Mouse (Mus musculus) heart, adult 2 months (tissue): ENCODE measurements around the gene Spa17.

Experiments used
- CTCF ChIP-seq: fragments of 200-600 bp; IDR thresholded peaks from 2 replicates; pipeline ENCODE4 v1.8.1; 2022; ENCODE audit warnings: antibody characterized with exemption, mild to moderate bottlenecking, moderate library complexity
- EP300 ChIP-seq: fragments of 200-500 bp; IDR thresholded peaks from 2 replicates; pipeline ENCODE4 v1.6.1; 2011; ENCODE audit warnings: low read depth, low read length, control low read depth; ENCODE audit not compliant: insufficient read depth
- POLR2A ChIP-seq: fragments of 200-500 bp; IDR thresholded peaks from 2 replicates; pipeline ENCODE4 v1.6.1; 2011; ENCODE audit warnings: mild to moderate bottlenecking, low read depth, low read length, control low read depth; ENCODE audit not compliant: insufficient read depth

GRCm38 (mm10) chr9:37632305-37632704 is 18.8 kb upstream of the Spa17 start:
- TF ChIP-seq CTCF (no peak), POLR2A (no peak), EP300 (no peak)
